Mouse (Mus musculus): Measurements from ENCODE around the gene Fam69a.

Gene Fam69a

DNA sequence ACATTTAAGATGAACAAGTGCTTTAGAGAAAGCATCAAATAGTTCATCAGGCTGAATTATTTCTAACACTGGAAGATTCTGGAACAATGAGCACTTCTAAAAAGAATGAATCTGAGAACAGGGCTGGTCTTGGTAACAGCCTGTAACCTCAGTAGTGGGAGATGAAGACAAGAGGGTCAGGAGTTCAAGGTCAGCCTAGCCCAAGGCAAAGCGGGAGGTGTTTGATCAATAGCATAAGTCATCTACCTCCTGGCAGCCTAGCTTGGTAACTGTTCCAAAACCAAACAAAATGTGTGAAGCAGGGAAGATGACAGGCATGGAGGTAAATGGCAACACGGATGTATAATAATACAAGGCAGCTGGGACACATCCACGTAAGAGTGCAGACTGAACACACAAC, 122.9 kb downstream of the Fam69a start:
- DNase-seq (ENCODE audit: low spot score in 2 of 2) = no peak

- DNase-seq (ENCODE audit: low spot score in 2 of 2) = no peak
These were observed 127.9 kb downstream of the Fam69a start for GRCm38 (mm10) chr5:107858963-107859362.
